Mouse (Mus musculus) embryonic facial prominence, embryonic 11.5 days (tissue): ENCODE measurements around the gene Zdhhc8. TPM values are rescaled to one million over a fixed set of nuclear protein-coding genes. Genes with fewer than 3 reads are reported as not detected.

Experiments
- ATAC-seq: fragments of 200-750 bp; cut with Nextera tagmentation; replicated peaks from 2 replicates; pipeline ENCODE4 v1.8.0; 2017; ENCODE audit warnings: low read depth; ENCODE audit not compliant: insufficient number of reproducible peaks, low FRiP score, low TSS enrichment
- DNase-seq: peaks from one replicate; pipeline ENCODE4 v3.0.0-alpha.2; 2015; ENCODE audit warnings: low spot score
- H3K27ac ChIP-seq: fragments of 300-500 bp; sonication (generic); replicated peaks from 2 replicates; pipeline ENCODE4 v1.5.1; 2014; ENCODE audit warnings: mild to moderate bottlenecking, low read depth, low read length, control low read depth
- H3K27me3 ChIP-seq: fragments of 300-500 bp; sonication (generic); 2 replicates; pipeline ENCODE4 v1.6.1; 2014; ENCODE audit warnings: mild to moderate bottlenecking, low read length, moderate library complexity, mixed read lengths; ENCODE audit not compliant: control insufficient read depth, insufficient read depth
- H3K36me3 ChIP-seq: fragments of 300-500 bp; sonication (generic); replicated peaks from 2 replicates; pipeline ENCODE4 v1.6.1; 2014; ENCODE audit warnings: low read depth, mild to moderate bottlenecking, low read length, moderate library complexity, mixed read lengths; ENCODE audit not compliant: control insufficient read depth, insufficient read depth
- H3K4me1 ChIP-seq: fragments of 300-500 bp; sonication (generic); 2 replicates; pipeline ENCODE4 v1.6.1; 2014; ENCODE audit warnings: low read length, mixed read lengths; ENCODE audit not compliant: control insufficient read depth, insufficient read depth
- H3K4me2 ChIP-seq: fragments of 300-500 bp; sonication (generic); 2 replicates; pipeline ENCODE4 v1.6.1; 2014; ENCODE audit warnings: low read depth, mild to moderate bottlenecking, control low read depth, low read length, moderate library complexity
- H3K4me3 ChIP-seq: fragments of 300-500 bp; sonication (generic); 2 replicates; pipeline ENCODE4 v1.5.1; 2014; ENCODE audit warnings: low read depth, low read length, control low read depth
- H3K9ac ChIP-seq: fragments of 300-500 bp; sonication (generic); replicated peaks from 2 replicates; pipeline ENCODE4 v1.6.1; 2014; ENCODE audit warnings: mild to moderate bottlenecking, control low read depth, low read length
- H3K9me3 ChIP-seq: fragments of 300-500 bp; sonication (generic); replicated peaks from 2 replicates; pipeline ENCODE4 v1.6.1; 2016; ENCODE audit warnings: mild to moderate bottlenecking, low read length, inconsistent platforms, mixed read lengths; ENCODE audit not compliant: control insufficient read depth
- WGBS: fragments of 180-500 bp; shearing (Covaris S2); extraction: QIAGEN DNeasy Blood & Tissue Kit; methylation state at CpG from one replicate; pipeline ENCODE4 v1.1.7; 2014; 5-methylcytosine and 5-hydroxymethylcytosine counted together
- polyA plus RNA-seq: library from polyadenylated mRNA; unstranded; fragments of >200 nt; fragmentation: Nextera tagmentation; extraction: Ambion mirVana; gene quantifications from 2 replicates; pipeline ENCODE4 v1.2.1, GENCODE M21; 2014

Gene Zdhhc8
- polyA plus RNA-seq: 9.3 and 11.6 TPM in 2 replicates

- DNase-seq (peak; percentile 81), ATAC-seq (peak; percentile 59)
- Histone ChIP-seq H3K9ac (peak within 1 kb of the TSS; percentile 85), H3K9me3 (no peaks in the 10 kb centered on the region), H3K4me3 (peak within 1 kb of the TSS; percentile 94), H3K27me3 (no peaks in the 10 kb centered on the region), H3K27ac (peak within 1 kb of the TSS; percentile 71), H3K4me2 (peak within 1 kb of the TSS; percentile 82), H3K4me1 (no peaks in the 10 kb centered on the region), H3K36me3 (peaks cover 5% of the 10 kb centered on the region; the same call in 1 of the 2 replicates)
- under 1% methylated on average over 39 of the region's 79 CpGs for WGBS
Observed at GRCm38 (mm10) chr16:18234671-18235388, at the start of gene Zdhhc8. Gene Zdhhc8 (minus strand): TSS chr16:18235136.

GRCm38 (mm10) chr16:18275166-18275565 lies 40.2 kb upstream of the Zdhhc8 start:
- Histone ChIP-seq H3K27me3 (no peaks in the 10 kb centered on the region), H3K4me1 (no peaks in the 10 kb centered on the region), H3K9ac (no peak overlapping the region), H3K4me3 (no peak overlapping the region), H3K4me2 (no peak overlapping the region), H3K27ac (no peak overlapping the region), H3K36me3 (peaks cover 31% of the 10 kb centered on the region), H3K9me3 (no peaks in the 10 kb centered on the region)
- ATAC-seq (no peak), DNase-seq (no peak)
- WGBS: 94% methylated on average over 2 of the region's 2 CpGs

- no peaks in the 10 kb centered on the region for H3K4me1 ChIP-seq
- H3K4me2 ChIP-seq: no peak overlapping the region
- peaks cover 11% of the 10 kb centered on the region for H3K36me3 ChIP-seq
- DNase-seq (no peak), ATAC-seq (no peak)
- WGBS: 92% methylated on average over 5 of the region's 5 CpGs
- no peaks in the 10 kb centered on the region for H3K9me3 ChIP-seq
- H3K27ac ChIP-seq: no peak overlapping the region
- H3K9ac ChIP-seq: no peak overlapping the region
- H3K27me3 ChIP-seq: no peaks in the 10 kb centered on the region
- no peak overlapping the region for H3K4me3 ChIP-seq
Observed at GRCm38 (mm10) chr16:18268182-18268581, 33.2 kb upstream of the Zdhhc8 start.

- no peak overlapping the region for H3K4me2 ChIP-seq
- peaks cover 11% of the 10 kb centered on the region for H3K36me3 ChIP-seq
- H3K9ac ChIP-seq: no peak overlapping the region
- H3K4me3 ChIP-seq: no peak overlapping the region
- DNase-seq (no peak), ATAC-seq (no peak)
- H3K4me1 ChIP-seq: no peaks in the 10 kb centered on the region
- no peak overlapping the region for H3K27ac ChIP-seq
- WGBS: 73% methylated on average over 2 of the region's 2 CpGs
- no peaks in the 10 kb centered on the region for H3K27me3 ChIP-seq
- no peaks in the 10 kb centered on the region for H3K9me3 ChIP-seq
Observed at GRCm38 (mm10) chr16:18265024-18265423, 30.1 kb upstream of the Zdhhc8 start.

- Histone ChIP-seq H3K27ac (no peak within 1 kb of the TSS), H3K4me2 (no peak within 1 kb of the TSS), H3K9me3 (no peaks in the 10 kb centered on the region), H3K9ac (no peak within 1 kb of the TSS), H3K4me3 (no peak within 1 kb of the TSS), H3K36me3 (peaks cover 31% of the 10 kb centered on the region), H3K27me3 (no peaks in the 10 kb centered on the region), H3K4me1 (no peaks in the 10 kb centered on the region)
- no peak for DNase-seq
- no peak for ATAC-seq
- 94% methylated on average over 2 of the region's 2 CpGs for WGBS
Observed at GRCm38 (mm10) chr16:18258221-18258620, 23.3 kb upstream of the Zdhhc8 start, which contains the start of gene Gm49776. Gene Gm49776 (minus strand): TSS chr16:18258321.

GRCm38 (mm10) chr16:18253866-18254265 lies 18.9 kb upstream of the Zdhhc8 start:
- Histone ChIP-seq H3K4me3 (no peak overlapping the region), H3K27ac (no peak overlapping the region), H3K4me2 (no peak overlapping the region), H3K9ac (no peak overlapping the region), H3K4me1 (0 out of 2 replicates have a peak, but pooled peaks cover 2% of the 10 kb centered on the region), H3K36me3 (peaks cover 22% of the 10 kb centered on the region), H3K27me3 (no peaks in the 10 kb centered on the region), H3K9me3 (no peaks in the 10 kb centered on the region)
- ATAC-seq (no peak), DNase-seq (no peak)
- WGBS: 92% methylated on average over 1 of the region's 1 CpGs

GRCm38 (mm10) chr16:18252736-18253135 lies 17.8 kb upstream of the Zdhhc8 start:
- Histone ChIP-seq H3K4me2 (no peak overlapping the region), H3K27me3 (no peaks in the 10 kb centered on the region), H3K9me3 (no peaks in the 10 kb centered on the region), H3K9ac (no peak overlapping the region), H3K4me3 (no peak overlapping the region), H3K4me1 (0 out of 2 replicates have a peak, but pooled peaks cover 2% of the 10 kb centered on the region), H3K27ac (no peak overlapping the region), H3K36me3 (peaks cover 14% of the 10 kb centered on the region)
- ATAC-seq (no peak), DNase-seq (no peak)
- WGBS: 85% methylated on average over 6 of the region's 6 CpGs
